Mouse (Mus musculus): ENCODE data around the gene Wtip. TPM values are rescaled to one million over a fixed set of nuclear protein-coding genes. Genes with fewer than 3 reads are reported as not detected.
"Not testable (repeated sequence)": the region's sequence is repeated elsewhere in the genome, so short reads cannot be mapped to it uniquely, and the experiment has no call there.

Gene Wtip
- total and polyA plus RNA-seq, 3 experiments: not detected

DNA sequence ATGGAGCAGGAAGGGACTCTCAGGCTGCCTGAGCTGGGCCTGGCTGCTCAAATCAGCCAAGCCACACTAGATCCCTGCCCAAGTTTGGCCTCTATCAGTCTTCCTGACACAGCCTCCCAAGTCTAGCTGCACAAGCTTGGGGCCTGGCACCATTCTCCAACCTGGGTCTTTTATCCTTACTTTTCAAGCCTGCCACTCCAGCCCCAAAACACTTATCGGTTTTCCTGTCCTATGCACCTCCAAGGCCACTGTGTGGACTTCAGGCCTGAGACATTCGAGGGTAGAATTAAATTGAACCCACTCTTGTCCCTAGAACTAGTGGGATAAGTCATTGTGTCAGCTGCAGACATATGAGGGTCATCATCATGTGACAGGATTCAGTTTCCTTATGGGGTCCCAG is 33.1 kb downstream of the Wtip start:
- Histone ChIP-seq H3K36me3 (replicated peaks) (no peaks in the 10 kb centered on the region), H3K4me3 (ENCODE audit: low read depth, low read length) (no peak overlapping the region), H3K27me3 (ENCODE audit: insufficient read depth, low read length) (no peaks in the 10 kb centered on the region), H3K9me3 (replicated peaks) (no peaks in the 10 kb centered on the region), H3K4me1 (ENCODE audit: insufficient read depth, low read depth, low read length) (no peaks in the 10 kb centered on the region)
- ATAC-seq (ENCODE audit: extremely low read depth, insufficient number of reproducible peaks, low FRiP score, poor library complexity, severe bottlenecking) (no peak), DNase-seq (ENCODE audit: low spot score) (no peak)
- TF ChIP-seq GATA1 (IDR thresholded peaks at IDR 0.05; ENCODE audit: borderline replicate concordance, low read length) (no peak), GATA2 (IDR thresholded peaks at IDR 0.05; ENCODE audit: borderline replicate concordance, low read depth, low read length) (no peak), POLR2AphosphoS5 (IDR thresholded peaks at IDR 0.05; ENCODE audit: insufficient replicate concordance, low read depth, low read length) (no peak), TAL1 (conservative IDR thresholded peaks at IDR 0.05; ENCODE audit: low read depth, low read length) (no peak), CTCF (IDR thresholded peaks at IDR 0.05; ENCODE audit: low read depth, low read length) (no peak)

DNA sequence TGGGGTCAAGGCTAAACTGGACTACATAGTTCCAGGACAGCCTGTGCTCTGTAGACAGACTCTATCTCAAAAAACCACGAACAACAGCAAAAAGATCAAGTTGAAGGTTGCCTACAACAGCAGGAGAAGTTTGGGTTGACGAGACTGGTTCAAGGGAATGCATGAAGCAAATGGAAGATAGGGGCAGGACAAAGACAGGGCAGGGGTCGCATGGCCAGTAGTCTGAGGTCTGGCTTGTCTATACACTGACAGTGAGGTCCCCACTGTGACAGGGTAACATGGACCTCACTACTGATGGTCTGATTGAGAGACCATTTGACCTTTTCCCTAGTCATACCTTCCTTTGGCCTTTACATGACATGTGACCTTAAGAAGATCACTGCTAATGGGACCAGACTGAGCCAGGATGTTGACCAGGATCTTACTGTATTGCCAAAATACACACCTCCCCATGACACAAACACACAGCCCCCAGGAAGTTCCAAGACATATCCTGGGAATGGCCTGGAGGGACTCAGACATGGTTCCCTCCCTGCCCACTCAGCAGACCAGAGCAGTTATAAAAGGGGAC is 38.1 kb downstream of the Wtip start, which contains the start of gene Scgb1b30:
Gene Scgb1b30 (plus strand): TSS at position 521 of the 571 bp plus-strand sequence.
- DNase-seq (ENCODE audit: low spot score) (no peak), ATAC-seq (ENCODE audit: extremely low read depth, insufficient number of reproducible peaks, low FRiP score, poor library complexity, severe bottlenecking) (no peak)
- no peak within 1 kb of the TSS for H3K4me3 ChIP-seq (ENCODE audit: low read depth, low read length)
- H3K36me3 ChIP-seq (replicated peaks): no peaks in the 10 kb centered on the region
- H3K4me1 ChIP-seq (ENCODE audit: insufficient read depth, low read depth, low read length): no peaks in the 10 kb centered on the region
- H3K9me3 ChIP-seq (replicated peaks): no peaks in the 10 kb centered on the region
- H3K27me3 ChIP-seq (ENCODE audit: insufficient read depth, low read length): no peaks in the 10 kb centered on the region
- no peak for TF ChIP-seq TAL1 (conservative IDR thresholded peaks at IDR 0.05; ENCODE audit: low read depth, low read length)
- no peak for TF ChIP-seq GATA1 (IDR thresholded peaks at IDR 0.05; ENCODE audit: borderline replicate concordance, low read length)
- no peak for TF ChIP-seq POLR2AphosphoS5 (IDR thresholded peaks at IDR 0.05; ENCODE audit: insufficient replicate concordance, low read depth, low read length)
- no peak for TF ChIP-seq CTCF (IDR thresholded peaks at IDR 0.05; ENCODE audit: low read depth, low read length)
- no peak for TF ChIP-seq GATA2 (IDR thresholded peaks at IDR 0.05; ENCODE audit: borderline replicate concordance, low read depth, low read length)

DNA sequence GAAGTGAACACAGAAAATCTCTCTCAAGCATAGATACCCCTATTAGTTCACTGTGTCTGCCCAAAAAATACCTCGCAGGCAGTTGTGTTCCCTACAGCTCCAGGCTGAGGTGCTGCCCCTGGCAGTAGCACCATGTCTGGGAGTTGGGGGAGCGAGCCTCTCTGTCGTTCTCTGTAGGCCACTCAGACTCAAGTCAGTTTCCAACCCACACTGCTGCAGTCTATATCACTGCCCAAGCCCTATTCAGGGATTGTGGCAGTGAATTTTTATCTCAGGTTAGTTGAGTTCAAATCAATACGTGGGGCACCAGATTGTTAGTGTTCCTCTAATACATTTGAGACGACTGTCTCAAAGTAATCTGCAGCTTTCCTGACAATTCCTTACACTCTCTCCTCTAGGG is 64.9 kb downstream of the Wtip start:
- H3K4me3 ChIP-seq (ENCODE audit: low read depth, low read length); H3K36me3 ChIP-seq (replicated peaks); H3K27me3 ChIP-seq (ENCODE audit: insufficient read depth, low read length); H3K4me1 ChIP-seq (ENCODE audit: insufficient read depth, low read depth, low read length); ATAC-seq (ENCODE audit: extremely low read depth, insufficient number of reproducible peaks, low FRiP score, poor library complexity, severe bottlenecking); DNase-seq (ENCODE audit: low spot score); H3K9me3 ChIP-seq (replicated peaks): not testable (repeated sequence)

Other genes with a start within 250 kb of the Wtip start
- gene Scgb2b26, start 188.2 kb downstream of the Wtip start, total RNA-seq (2014; fragmentation: Nextera tagmentation): not detected in 2 replicates
- not detected in 2 replicates for gene Scgb2b26, start 188.2 kb downstream of the Wtip start, total RNA-seq (2017)
- not detected in 2 replicates for gene Scgb2b26, start 188.2 kb downstream of the Wtip start, polyA plus RNA-seq (2012)
- not detected in 2 replicates for gene Scgb2b27, start 119.3 kb downstream of the Wtip start, total RNA-seq (2014; fragmentation: Nextera tagmentation)
- gene Scgb2b27, start 119.3 kb downstream of the Wtip start, total RNA-seq (2017): 0.06 and 0.16 TPM in 2 replicates
- not detected in 2 replicates for gene Scgb2b27, start 119.3 kb downstream of the Wtip start, polyA plus RNA-seq (2012)
- not detected in 2 replicates for gene Scgb1b27, start 111.8 kb downstream of the Wtip start, total RNA-seq (2014; fragmentation: Nextera tagmentation)
- gene Scgb1b27, start 111.8 kb downstream of the Wtip start, total RNA-seq (2017): 0.44 TPM in 1 of 2 replicates, not detected in the other
- not detected in 2 replicates for gene Scgb1b27, start 111.8 kb downstream of the Wtip start, polyA plus RNA-seq (2012)
- not detected in 2 replicates for gene Scgb1b30, start 37.8 kb downstream of the Wtip start, total RNA-seq (2014; fragmentation: Nextera tagmentation)
- not detected in 2 replicates for gene Scgb1b30, start 37.8 kb downstream of the Wtip start, total RNA-seq (2017)
- not detected in 2 replicates for gene Scgb1b30, start 37.8 kb downstream of the Wtip start, polyA plus RNA-seq (2012)
- gene Uba2, start 36.3 kb upstream of the Wtip start, total RNA-seq (2014; fragmentation: Nextera tagmentation): 251 and 253 TPM in 2 replicates
- gene Uba2, start 36.3 kb upstream of the Wtip start, total RNA-seq (2017): 334 TPM in 2 replicates
- gene Uba2, start 36.3 kb upstream of the Wtip start, polyA plus RNA-seq (2012): 57.5 and 69.1 TPM in 2 replicates
- gene Pdcd2l, start 63.4 kb upstream of the Wtip start, total RNA-seq (2014; fragmentation: Nextera tagmentation): 36.6 and 38.6 TPM in 2 replicates
- 48.3 and 49.8 TPM in 2 replicates for gene Pdcd2l, start 63.4 kb upstream of the Wtip start, total RNA-seq (2017)
- 6.9 and 8.0 TPM in 2 replicates for gene Pdcd2l, start 63.4 kb upstream of the Wtip start, polyA plus RNA-seq (2012)
- gene Gpi1, start 97.1 kb upstream of the Wtip start, total RNA-seq (2014; fragmentation: Nextera tagmentation): 522 and 617 TPM in 2 replicates
- gene Gpi1, start 97.1 kb upstream of the Wtip start, total RNA-seq (2017): 590 and 664 TPM in 2 replicates
- 3,102 and 4,494 TPM in 2 replicates for gene Gpi1, start 97.1 kb upstream of the Wtip start, polyA plus RNA-seq (2012)
- not detected in 2 replicates for gene Gm6096, start 117.8 kb upstream of the Wtip start, total RNA-seq (2014; fragmentation: Nextera tagmentation)
- not detected in 2 replicates for gene Gm6096, start 117.8 kb upstream of the Wtip start, total RNA-seq (2017)
- gene Gm6096, start 117.8 kb upstream of the Wtip start, polyA plus RNA-seq (2012): not detected in 2 replicates
- 39.3 and 45.7 TPM in 2 replicates for gene 4931406P16Rik, start 180.3 kb upstream of the Wtip start, total RNA-seq (2014; fragmentation: Nextera tagmentation)
- 24.5 and 25.5 TPM in 2 replicates for gene 4931406P16Rik, start 180.3 kb upstream of the Wtip start, total RNA-seq (2017)
- 17.9 and 23.5 TPM in 2 replicates for gene 4931406P16Rik, start 180.3 kb upstream of the Wtip start, polyA plus RNA-seq (2012)